Mouse (Mus musculus) kidney, adult 2 months (tissue): Measurements from ENCODE around the gene Il9.

ENCODE experiments used
- CTCF ChIP-seq: fragments of 200-500 bp; conservative IDR thresholded peaks from 2 replicates; pipeline ENCODE4 v1.5.1; 2011; ENCODE audit warnings: low read depth, mild to moderate bottlenecking, control low read depth, low read length, moderate library complexity, mixed read lengths; ENCODE audit not compliant: insufficient read depth, insufficient read length
- POLR2A ChIP-seq: fragments of 200-500 bp; IDR thresholded peaks from one replicate; pipeline ENCODE4 v1.6.1; 2011; ENCODE audit warnings: low read depth, low read length, control low read depth

GRCm38 (mm10) chr13:56482146-56482545 lies at the start of gene Il9:
- TF ChIP-seq CTCF (no peak), POLR2A (no peak)
